Mouse (Mus musculus): ENCODE measurements around the gene Polr3gl. TPM values are rescaled to one million over a fixed set of nuclear protein-coding genes. Genes with fewer than 3 reads are reported as not detected.
A peak's percentile ranks its signal among the peaks of the same experiment; 100 is the strongest.

Polr3gl gene
- polyA plus RNA-seq, 2 experiments = 11.9 to 51.7 TPM

DNA sequence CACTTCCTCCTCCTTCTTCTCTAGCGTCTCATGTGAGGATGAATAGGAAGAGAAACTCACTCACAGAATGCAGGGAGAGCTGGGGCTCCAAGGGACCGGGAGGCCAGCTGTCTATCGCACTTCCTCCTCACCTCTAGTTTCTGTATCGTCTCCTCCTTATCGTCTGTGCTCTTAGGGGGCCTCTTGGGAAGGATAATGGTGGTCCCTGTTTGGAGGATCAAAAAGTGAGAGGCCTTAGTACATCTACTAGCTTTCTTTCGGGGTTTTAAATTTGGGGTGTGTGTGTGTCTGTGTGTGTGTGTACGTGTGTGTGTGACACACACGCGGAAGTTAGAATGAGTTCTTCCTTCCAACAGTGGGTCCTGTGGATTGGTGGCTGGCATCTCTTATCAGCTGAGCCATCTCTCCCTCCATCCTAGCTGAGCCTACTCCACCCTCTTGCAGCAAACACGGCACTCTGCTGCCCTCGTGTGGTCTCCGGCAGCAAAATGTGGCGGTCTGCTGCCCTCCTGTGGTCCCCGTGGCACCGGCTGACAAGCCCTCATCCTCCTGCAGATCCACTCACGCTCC, 14.0 kb downstream of the Polr3gl start:
- Histone ChIP-seq H3K4me2 (replicated peaks; ENCODE audit: low read depth, low read length, severe bottlenecking) (peak overlapping the region; percentile 42), H3K27ac (replicated peaks; ENCODE audit: low read depth, low read length) (no peak overlapping the region), H3K4me1 (ENCODE audit: control insufficient read depth, insufficient read depth, low read length) (peaks cover 12% of the 10 kb centered on the region), H3K4me3 (replicated peaks; ENCODE audit: low read length) (peak overlapping the region; percentile 15), H3K9me3 (ENCODE audit: control insufficient read depth, low read length) (no peaks in the 10 kb centered on the region), H3K9ac (ENCODE audit: low read depth, low read length, severe bottlenecking) (peak overlapping the region; percentile 8; the same call in 1 of the 2 replicates), H3K27me3 (ENCODE audit: control insufficient read depth, insufficient read depth, low read length) (no peaks in the 10 kb centered on the region), H3K36me3 (ENCODE audit: control insufficient read depth, insufficient read depth, low read length) (0 out of 2 replicates have a peak, but pooled peaks cover 5% of the 10 kb centered on the region)
- no peak for TF ChIP-seq POLR2A (IDR thresholded peaks at IDR 0.05; ENCODE audit: borderline replicate concordance, extremely low read depth, insufficient read depth, insufficient read length)
- DNase-seq (ENCODE audit: low spot score) (peak; percentile 84), ATAC-seq (ENCODE audit: low FRiP score, low read depth) (peak; percentile 53)
- 13% methylated on average over 16 of the region's 16 CpGs for WGBS

DNA sequence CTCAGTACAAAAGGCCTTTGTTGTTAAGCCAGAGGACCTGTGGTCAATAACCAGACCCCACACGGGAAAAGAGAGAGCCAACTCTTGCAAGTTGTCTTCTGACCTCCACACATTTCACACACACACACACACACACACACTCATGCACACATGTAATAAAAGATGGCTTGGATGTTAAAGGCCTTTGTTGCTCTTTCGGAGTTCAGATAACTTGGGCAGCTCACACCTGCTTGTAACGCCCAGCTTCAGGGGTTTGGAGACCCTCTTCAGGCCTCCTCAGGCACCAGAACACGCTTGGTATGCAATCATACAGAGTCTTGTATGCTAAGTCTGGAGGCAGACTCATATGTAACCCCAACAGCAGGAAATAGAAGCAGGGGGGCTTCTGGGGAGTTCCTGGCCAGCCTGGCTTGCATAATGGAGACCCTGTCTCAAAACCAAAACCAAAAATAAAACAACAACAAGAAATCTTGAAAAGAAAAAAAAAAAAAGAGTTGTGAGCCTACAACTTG, 14.7 kb downstream of the Polr3gl start:
- no peak for DNase-seq (ENCODE audit: low spot score)
- Histone ChIP-seq H3K27me3 (ENCODE audit: control insufficient read depth, insufficient read depth, low read length) (no peaks in the 10 kb centered on the region), H3K9ac (ENCODE audit: low read depth, low read length, severe bottlenecking) (no peak overlapping the region), H3K4me3 (replicated peaks; ENCODE audit: low read length) (no peak overlapping the region), H3K27ac (replicated peaks; ENCODE audit: low read depth, low read length) (no peak overlapping the region), H3K4me1 (ENCODE audit: control insufficient read depth, insufficient read depth, low read length) (peaks cover 12% of the 10 kb centered on the region), H3K9me3 (ENCODE audit: control insufficient read depth, low read length) (no peaks in the 10 kb centered on the region), H3K4me2 (replicated peaks; ENCODE audit: low read depth, low read length, severe bottlenecking) (no peak overlapping the region), H3K36me3 (ENCODE audit: control insufficient read depth, insufficient read depth, low read length) (0 out of 2 replicates have a peak, but pooled peaks cover 5% of the 10 kb centered on the region)
- 75% methylated on average over 4 of the region's 4 CpGs for WGBS
- no peak for ATAC-seq (ENCODE audit: low FRiP score, low read depth)
- no peak for TF ChIP-seq POLR2A (IDR thresholded peaks at IDR 0.05; ENCODE audit: borderline replicate concordance, extremely low read depth, insufficient read depth, insufficient read length)

DNA sequence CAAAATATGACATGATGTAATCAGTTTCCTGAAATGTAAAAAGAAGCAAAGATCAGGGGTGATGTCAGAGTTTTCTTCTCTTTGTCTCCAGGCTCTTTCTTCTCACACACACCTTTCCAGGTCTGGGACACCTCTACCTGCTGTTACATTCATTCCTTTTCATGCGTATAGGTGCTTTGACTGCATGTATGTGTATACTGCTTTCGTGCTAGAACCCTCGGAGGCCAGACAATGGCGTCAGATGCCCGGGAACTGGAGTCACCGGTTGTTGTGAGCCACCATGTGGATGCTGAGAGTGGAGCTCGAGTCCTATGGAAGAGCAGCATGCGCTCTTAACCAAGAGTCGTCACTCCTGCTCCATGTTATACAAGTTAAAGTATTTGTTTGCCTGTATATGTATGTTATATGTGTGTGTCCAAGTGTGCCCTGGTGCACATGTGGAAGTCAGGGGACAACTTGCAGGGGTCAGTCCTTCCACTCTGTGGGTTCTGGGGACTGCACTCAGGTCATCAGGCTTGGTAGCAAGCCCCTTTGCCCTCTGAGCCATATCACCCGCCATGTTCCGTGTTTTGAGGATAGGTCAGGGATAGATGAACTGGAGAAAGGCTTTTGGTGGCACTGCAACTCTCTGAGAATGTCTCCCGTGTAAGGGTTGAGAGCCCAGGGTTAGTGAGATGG, 15.3 kb downstream of the Polr3gl start:
- H3K27me3 ChIP-seq (ENCODE audit: control insufficient read depth, insufficient read depth, low read length) = no peaks in the 10 kb centered on the region
- H3K4me1 ChIP-seq (ENCODE audit: control insufficient read depth, insufficient read depth, low read length) = peaks cover 12% of the 10 kb centered on the region
- H3K4me3 ChIP-seq (replicated peaks; ENCODE audit: low read length) = no peak overlapping the region
- no peak for ATAC-seq (ENCODE audit: low FRiP score, low read depth)
- WGBS = 79% methylated on average over 12 of the region's 12 CpGs
- H3K4me2 ChIP-seq (replicated peaks; ENCODE audit: low read depth, low read length, severe bottlenecking) = no peak overlapping the region
- H3K27ac ChIP-seq (replicated peaks; ENCODE audit: low read depth, low read length) = no peak overlapping the region
- no peak for TF ChIP-seq POLR2A (IDR thresholded peaks at IDR 0.05; ENCODE audit: borderline replicate concordance, extremely low read depth, insufficient read depth, insufficient read length)
- H3K9ac ChIP-seq (ENCODE audit: low read depth, low read length, severe bottlenecking) = no peak overlapping the region
- 0 out of 2 replicates have a peak, but pooled peaks cover 5% of the 10 kb centered on the region for H3K36me3 ChIP-seq (ENCODE audit: control insufficient read depth, insufficient read depth, low read length)
- DNase-seq (ENCODE audit: low spot score) = no peak
- no peaks in the 10 kb centered on the region for H3K9me3 ChIP-seq (ENCODE audit: control insufficient read depth, low read length)

DNA sequence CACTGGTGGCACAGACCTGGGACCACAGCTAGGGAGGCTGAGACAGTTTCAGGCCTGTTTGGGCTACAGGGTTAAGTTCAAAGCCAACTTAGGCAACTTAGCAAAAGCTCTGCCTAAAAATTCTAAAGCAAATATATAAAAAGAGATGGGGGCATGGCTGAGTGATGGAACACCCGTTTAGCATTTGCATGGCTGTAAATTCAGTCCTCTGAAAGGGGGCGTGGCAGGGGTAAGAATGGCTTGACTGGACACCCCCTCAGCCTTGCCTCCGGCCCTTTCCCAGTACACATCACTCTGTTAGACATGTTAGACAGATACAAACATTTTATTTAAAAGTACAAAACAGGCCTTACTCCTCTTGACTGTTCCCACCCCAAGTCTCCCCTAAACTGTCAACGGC, 16.4 kb downstream of the Polr3gl start:
- WGBS = 71% methylated on average over 4 of the region's 4 CpGs
- ATAC-seq (ENCODE audit: low FRiP score, low read depth) = no peak
- Histone ChIP-seq H3K9ac (ENCODE audit: low read depth, low read length, severe bottlenecking) (no peak overlapping the region), H3K27ac (replicated peaks; ENCODE audit: low read depth, low read length) (peak overlapping the region; percentile 79), H3K4me1 (ENCODE audit: control insufficient read depth, insufficient read depth, low read length) (peaks cover 12% of the 10 kb centered on the region), H3K27me3 (ENCODE audit: control insufficient read depth, insufficient read depth, low read length) (no peaks in the 10 kb centered on the region), H3K36me3 (ENCODE audit: control insufficient read depth, insufficient read depth, low read length) (0 out of 2 replicates have a peak, but pooled peaks cover 5% of the 10 kb centered on the region), H3K4me3 (replicated peaks; ENCODE audit: low read length) (no peak overlapping the region), H3K4me2 (replicated peaks; ENCODE audit: low read depth, low read length, severe bottlenecking) (peak overlapping the region; percentile 39; the same call in 1 of the 2 replicates), H3K9me3 (ENCODE audit: control insufficient read depth, low read length) (no peaks in the 10 kb centered on the region)
- no peak for TF ChIP-seq POLR2A (IDR thresholded peaks at IDR 0.05; ENCODE audit: borderline replicate concordance, extremely low read depth, insufficient read depth, insufficient read length)
- no peak for DNase-seq (ENCODE audit: low spot score)

DNA sequence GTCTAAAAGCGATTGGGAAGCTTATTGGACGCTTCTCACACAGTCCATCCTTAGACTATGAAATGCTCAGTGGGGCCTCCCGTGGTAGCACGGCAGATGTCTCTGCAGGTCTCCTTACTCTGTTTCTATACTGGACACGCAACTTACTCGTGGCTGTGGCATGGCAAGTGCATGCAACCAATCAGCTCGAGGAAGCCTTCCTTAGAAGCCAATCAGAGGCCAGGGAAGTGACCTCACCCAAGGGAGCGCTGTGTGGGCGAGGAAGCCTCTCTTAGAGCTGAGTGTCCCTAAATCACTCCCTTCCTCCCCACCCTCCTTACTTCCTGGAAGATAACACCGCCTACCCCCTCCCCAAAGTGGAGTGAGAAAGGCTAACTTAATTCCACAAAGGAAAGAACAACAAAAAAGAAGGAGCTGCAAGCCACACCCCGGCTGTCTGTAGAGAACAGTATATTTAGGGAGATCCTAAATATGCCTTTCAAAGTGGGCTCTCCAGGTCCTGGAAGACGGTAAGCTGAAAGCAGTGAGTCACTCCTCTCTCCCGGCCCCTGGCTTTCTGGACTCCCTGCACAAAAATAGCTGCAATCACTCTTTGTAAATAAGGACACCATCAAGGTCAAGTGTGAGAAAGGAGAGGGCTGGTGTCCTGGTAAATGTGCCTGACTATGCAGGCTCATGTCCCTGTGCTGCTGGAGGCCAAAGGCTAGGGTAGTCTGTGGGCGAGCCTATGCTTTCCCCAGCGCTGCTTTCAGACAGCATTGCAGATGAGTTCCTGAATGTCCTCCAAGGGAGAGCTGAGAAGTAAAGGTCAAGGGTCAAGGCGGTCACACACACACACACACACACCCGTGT, 17.1 kb downstream of the Polr3gl start, which contains the start of gene Gm16253:
Gene Gm16253 (plus strand): TSS at position 295 of the 852 bp plus-strand sequence.
- peak; percentile 93 for DNase-seq (ENCODE audit: low spot score)
- Histone ChIP-seq H3K36me3 (ENCODE audit: control insufficient read depth, insufficient read depth, low read length) (0 out of 2 replicates have a peak, but pooled peaks cover 5% of the 10 kb centered on the region), H3K4me2 (replicated peaks; ENCODE audit: low read depth, low read length, severe bottlenecking) (peak within 1 kb of the TSS; percentile 39), H3K27ac (replicated peaks; ENCODE audit: low read depth, low read length) (peak within 1 kb of the TSS; percentile 79), H3K27me3 (ENCODE audit: control insufficient read depth, insufficient read depth, low read length) (no peaks in the 10 kb centered on the region), H3K4me3 (replicated peaks; ENCODE audit: low read length) (peak within 1 kb of the TSS; percentile 14; the same call in 1 of the 2 replicates), H3K4me1 (ENCODE audit: control insufficient read depth, insufficient read depth, low read length) (peaks cover 12% of the 10 kb centered on the region), H3K9me3 (ENCODE audit: control insufficient read depth, low read length) (no peaks in the 10 kb centered on the region), H3K9ac (ENCODE audit: low read depth, low read length, severe bottlenecking) (0 out of 2 replicates have a peak within 1 kb of the TSS, but pooled peaks have one; percentile 13)
- TF ChIP-seq POLR2A (IDR thresholded peaks at IDR 0.05; ENCODE audit: borderline replicate concordance, extremely low read depth, insufficient read depth, insufficient read length) = no peak
- peak; percentile 90 for ATAC-seq (ENCODE audit: low FRiP score, low read depth)
- 30% methylated on average over 17 of the region's 17 CpGs for WGBS
